Mouse (Mus musculus) layer of hippocampus, adult 18-20 months (tissue): ENCODE data around the gene Casc1. TPM values are rescaled to one million over a fixed set of nuclear protein-coding genes. Genes with fewer than 3 reads are reported as not detected.

Source experiments
- DNase-seq, 2 experiments: peaks; one replicate each; pipeline ENCODE4 v3.0.0; 2022; ENCODE audit warnings: low spot score in 2 of 2
- total RNA-seq, 2 experiments: library from RNA; stranded (reverse); gene quantifications; 2 replicates each; pipeline ENCODE4 v1.2.3; 2021

The Casc1 gene
- total RNA-seq, 2 experiments from 2014 or later = 1.0 to 1.3 TPM

GRCm38 (mm10) chr6:145204440-145204839 lies 6.4 kb downstream of the Casc1 start:
- no peak for DNase-seq

- DNase-seq = no peak
Measured at GRCm38 (mm10) chr6:145202432-145203125, 8.2 kb downstream of the Casc1 start.

GRCm38 (mm10) chr6:145197949-145198686 lies 12.7 kb downstream of the Casc1 start:
- DNase-seq = no peak

GRCm38 (mm10) chr6:145193446-145193845 lies 17.4 kb downstream of the Casc1 start:
- DNase-seq = no peak

- DNase-seq = no peak
Measured at GRCm38 (mm10) chr6:145193038-145193437, 17.8 kb downstream of the Casc1 start.

GRCm38 (mm10) chr6:145187093-145188088 lies 23.4 kb downstream of the Casc1 start:
- peak; percentile 30 to 51 for DNase-seq

- no peak for DNase-seq
Measured at GRCm38 (mm10) chr6:145186096-145186495, 24.7 kb downstream of the Casc1 start.

- DNase-seq = no peak
Measured at GRCm38 (mm10) chr6:145182044-145182443, 28.8 kb downstream of the Casc1 start.

GRCm38 (mm10) chr6:145179665-145180064 lies 31.1 kb downstream of the Casc1 start:
- peak in 1 of 2 experiments; percentile 55 for DNase-seq

- DNase-seq = no peak
Measured at GRCm38 (mm10) chr6:145176474-145176873, 34.3 kb downstream of the Casc1 start.

GRCm38 (mm10) chr6:145175571-145175981 lies 35.2 kb downstream of the Casc1 start:
- DNase-seq = no peak

GRCm38 (mm10) chr6:145173781-145174191 lies 37.0 kb downstream of the Casc1 start:
- DNase-seq = no peak

GRCm38 (mm10) chr6:145171892-145172606 lies 38.8 kb downstream of the Casc1 start:
- DNase-seq = no peak

- DNase-seq = no peak
Measured at GRCm38 (mm10) chr6:145160581-145160980, 50.2 kb downstream of the Casc1 start.

GRCm38 (mm10) chr6:145158619-145159018 lies 52.2 kb downstream of the Casc1 start:
- no peak for DNase-seq

GRCm38 (mm10) chr6:145149054-145149453 lies 61.8 kb downstream of the Casc1 start:
- peak in 1 of 2 experiments; percentile 42 for DNase-seq

GRCm38 (mm10) chr6:145147716-145148115 lies 63.1 kb downstream of the Casc1 start:
- DNase-seq = no peak

GRCm38 (mm10) chr6:145145173-145145572 lies 65.6 kb downstream of the Casc1 start:
- DNase-seq = no peak

GRCm38 (mm10) chr6:145141827-145142226 lies 69.0 kb downstream of the Casc1 start:
- DNase-seq = no peak

- DNase-seq = no peak
Measured at GRCm38 (mm10) chr6:145140706-145141105, 70.1 kb downstream of the Casc1 start.
